Mouse (Mus musculus) G1E-ER4 (cell line): ENCODE data around the gene Pawr. TPM values are rescaled to one million over a fixed set of nuclear protein-coding genes. Genes with fewer than 3 reads are reported as not detected.
A peak's percentile ranks its signal among the peaks of the same experiment; 100 is the strongest.

Experiments used
- GATA1 ChIP-seq: IDR thresholded peaks from one replicate; pipeline ENCODE4 v1.8.0; 2012; ENCODE audit warnings: low read length, inconsistent platforms
- polyA plus RNA-seq: library from polyadenylated mRNA; stranded (reverse); fragments of >175 nt; gene quantifications from 2 replicates; pipeline ENCODE4 v1.2.3, GENCODE M21; 2012

Gene Pawr
- polyA plus RNA-seq, 1 experiment, result 89.4 TPM

GRCm38 (mm10) chr10:108298841-108299545 is 32.9 kb upstream of the Pawr start:
- TF ChIP-seq GATA1, result no peak

- TF ChIP-seq GATA1, result no peak
Observed at GRCm38 (mm10) chr10:108299828-108300227, 32.1 kb upstream of the Pawr start.

GRCm38 (mm10) chr10:108300843-108301242 is 31.1 kb upstream of the Pawr start:
- no peak for TF ChIP-seq GATA1

GRCm38 (mm10) chr10:108307772-108308171 is 24.1 kb upstream of the Pawr start:
- no peak for TF ChIP-seq GATA1

GRCm38 (mm10) chr10:108310195-108310594 is 21.7 kb upstream of the Pawr start:
- no peak for TF ChIP-seq GATA1

GRCm38 (mm10) chr10:108311396-108311795 is 20.5 kb upstream of the Pawr start:
- TF ChIP-seq GATA1, result no peak

- TF ChIP-seq GATA1, result no peak
Observed at GRCm38 (mm10) chr10:108313845-108314244, 18.1 kb upstream of the Pawr start.

- peak; percentile 97 for TF ChIP-seq GATA1
Observed at GRCm38 (mm10) chr10:108314396-108314795, 17.5 kb upstream of the Pawr start.

GRCm38 (mm10) chr10:108315236-108315635 is 16.7 kb upstream of the Pawr start:
- no peak for TF ChIP-seq GATA1

- TF ChIP-seq GATA1, result no peak
Observed at GRCm38 (mm10) chr10:108328356-108328755, 3.6 kb upstream of the Pawr start.

GRCm38 (mm10) chr10:108328983-108329382 is 2.9 kb upstream of the Pawr start:
- TF ChIP-seq GATA1, result no peak

GRCm38 (mm10) chr10:108329771-108330170 is 2.1 kb upstream of the Pawr start:
- TF ChIP-seq GATA1, result no peak

GRCm38 (mm10) chr10:108330964-108331363 is 957 bp upstream of the Pawr start:
- TF ChIP-seq GATA1, result no peak

GRCm38 (mm10) chr10:108332571-108333541 is 935 bp downstream of the Pawr start:
- TF ChIP-seq GATA1, result no peak

- TF ChIP-seq GATA1, result peak; percentile 71
Observed at GRCm38 (mm10) chr10:108333642-108334041, 1.7 kb downstream of the Pawr start.

GRCm38 (mm10) chr10:108334096-108334495 is 2.2 kb downstream of the Pawr start:
- TF ChIP-seq GATA1, result no peak
